Mouse (Mus musculus): ENCODE data around the gene Gm5800. TPM values are rescaled to one million over a fixed set of nuclear protein-coding genes. Genes with fewer than 3 reads are reported as not detected.

Gene Gm5800
- polyA plus RNA-seq (2014; fragmentation: Illumina TruSeq; extraction: RNeasy Lipid Tissue Mini Kit (QIAGEN cat#74804); ENCODE audit: low read depth, low replicate concordance): not detected

DNA sequence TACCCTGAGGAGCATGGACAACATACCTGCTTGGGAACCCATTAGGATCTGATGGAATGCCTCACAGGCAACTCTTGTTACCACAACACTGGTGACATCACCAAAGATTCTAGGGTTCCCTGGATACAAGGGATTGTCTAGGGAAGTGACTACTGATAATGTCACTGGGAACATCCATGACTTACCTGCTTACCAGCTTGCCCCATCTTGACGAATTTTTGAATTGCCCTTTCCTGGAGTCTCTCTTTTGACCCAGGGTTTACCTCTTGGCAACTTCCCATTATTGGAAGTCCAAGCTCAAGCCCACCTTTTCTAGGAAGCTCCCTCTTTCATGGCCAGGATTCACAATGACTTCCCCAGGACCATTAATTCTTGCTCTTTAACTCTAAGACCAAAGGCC is at the start of gene Gm5800:
Gene Gm5800 (minus strand): TSS at position 101 of the 400 bp plus-strand sequence.

DNA sequence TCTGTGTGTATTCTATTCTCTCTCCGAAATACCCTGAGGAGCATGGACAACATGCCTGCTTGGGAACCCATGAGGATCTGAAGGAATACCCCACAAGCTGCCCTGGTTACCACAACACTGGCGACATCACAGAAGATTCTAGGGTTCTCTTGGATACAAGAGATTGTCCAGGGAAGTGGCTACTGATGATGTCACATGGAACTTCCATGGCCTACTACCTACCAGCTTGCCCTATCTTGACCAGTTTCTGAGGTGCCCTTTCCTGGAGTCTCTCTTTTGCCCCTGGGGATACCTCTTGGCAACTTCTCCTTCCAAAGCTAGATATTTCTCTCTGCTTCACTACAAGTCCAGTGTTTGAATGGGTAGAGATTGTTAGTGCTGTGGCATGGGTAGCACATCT is 21.6 kb downstream of the Gm5800 start, which contains the start of gene Gm17079:
Gene Gm17079 (minus strand): TSS at position 101 of the 400 bp plus-strand sequence.

Other genes starting within 250 kb of the Gm5800 start
- gene Gm5622, start 164.4 kb downstream of the Gm5800 start, polyA plus RNA-seq (2014; fragmentation: Illumina TruSeq; extraction: RNeasy Lipid Tissue Mini Kit (QIAGEN cat#74804); ENCODE audit: low read depth, low replicate concordance): not detected
- not detected for gene Gm17175, start 143.1 kb downstream of the Gm5800 start, polyA plus RNA-seq (2014; fragmentation: Illumina TruSeq; extraction: RNeasy Lipid Tissue Mini Kit (QIAGEN cat#74804); ENCODE audit: low read depth, low replicate concordance)
- gene Gm17174, start 125.0 kb downstream of the Gm5800 start, polyA plus RNA-seq (2014; fragmentation: Illumina TruSeq; extraction: RNeasy Lipid Tissue Mini Kit (QIAGEN cat#74804); ENCODE audit: low read depth, low replicate concordance): not detected
- gene Gm17078, start 105.9 kb downstream of the Gm5800 start, polyA plus RNA-seq (2014; fragmentation: Illumina TruSeq; extraction: RNeasy Lipid Tissue Mini Kit (QIAGEN cat#74804); ENCODE audit: low read depth, low replicate concordance): not detected
- not detected for gene Gm4181, start 81.5 kb downstream of the Gm5800 start, polyA plus RNA-seq (2014; fragmentation: Illumina TruSeq; extraction: RNeasy Lipid Tissue Mini Kit (QIAGEN cat#74804); ENCODE audit: low read depth, low replicate concordance)
- not detected for gene Gm17079, start 21.7 kb downstream of the Gm5800 start, polyA plus RNA-seq (2014; fragmentation: Illumina TruSeq; extraction: RNeasy Lipid Tissue Mini Kit (QIAGEN cat#74804); ENCODE audit: low read depth, low replicate concordance)
- gene Ang4, start 56.4 kb upstream of the Gm5800 start, polyA plus RNA-seq (2014; fragmentation: Illumina TruSeq; extraction: RNeasy Lipid Tissue Mini Kit (QIAGEN cat#74804); ENCODE audit: low read depth, low replicate concordance): not detected
- gene AY358078, start 82.9 kb upstream of the Gm5800 start, polyA plus RNA-seq (2014; fragmentation: Illumina TruSeq; extraction: RNeasy Lipid Tissue Mini Kit (QIAGEN cat#74804); ENCODE audit: low read depth, low replicate concordance): not detected
- gene Ear6, start 136.5 kb upstream of the Gm5800 start, polyA plus RNA-seq (2014; fragmentation: Illumina TruSeq; extraction: RNeasy Lipid Tissue Mini Kit (QIAGEN cat#74804); ENCODE audit: low read depth, low replicate concordance): not detected
- 4.0 TPM for gene Mettl17, start 167.7 kb upstream of the Gm5800 start, polyA plus RNA-seq (2014; fragmentation: Illumina TruSeq; extraction: RNeasy Lipid Tissue Mini Kit (QIAGEN cat#74804); ENCODE audit: low read depth, low replicate concordance)
- gene Slc39a2, start 175.7 kb upstream of the Gm5800 start, polyA plus RNA-seq (2014; fragmentation: Illumina TruSeq; extraction: RNeasy Lipid Tissue Mini Kit (QIAGEN cat#74804); ENCODE audit: low read depth, low replicate concordance): 0.29 TPM
- 697 TPM for gene Ndrg2, start 197.0 kb upstream of the Gm5800 start, polyA plus RNA-seq (2014; fragmentation: Illumina TruSeq; extraction: RNeasy Lipid Tissue Mini Kit (QIAGEN cat#74804); ENCODE audit: low read depth, low replicate concordance)
- not detected for gene Tppp2, start 201.2 kb upstream of the Gm5800 start, polyA plus RNA-seq (2014; fragmentation: Illumina TruSeq; extraction: RNeasy Lipid Tissue Mini Kit (QIAGEN cat#74804); ENCODE audit: low read depth, low replicate concordance)
- gene Rnase13, start 205.6 kb upstream of the Gm5800 start, polyA plus RNA-seq (2014; fragmentation: Illumina TruSeq; extraction: RNeasy Lipid Tissue Mini Kit (QIAGEN cat#74804); ENCODE audit: low read depth, low replicate concordance): not detected